Mouse (Mus musculus) embryonic facial prominence, embryonic 15.5 days (tissue): ENCODE measurements around the gene Sde2. TPM values are rescaled to one million over a fixed set of nuclear protein-coding genes. Genes with fewer than 3 reads are reported as not detected.

Experiments
- ATAC-seq: fragments of 200-750 bp; cut with Nextera tagmentation; 2 replicates; pipeline ENCODE4 v1.8.0; 2017; ENCODE audit warnings: low read depth, moderate TSS enrichment; ENCODE audit not compliant: insufficient number of reproducible peaks, low FRiP score, low TSS enrichment
- H3K27ac ChIP-seq: fragments of 300-500 bp; sonication (generic); replicated peaks from 2 replicates; pipeline ENCODE4 v1.5.1; 2015; ENCODE audit warnings: mild to moderate bottlenecking, inconsistent platforms
- H3K27me3 ChIP-seq: fragments of 300-500 bp; sonication (generic); 2 replicates; pipeline ENCODE4 v1.6.1; 2015; ENCODE audit warnings: inconsistent platforms
- H3K36me3 ChIP-seq: fragments of 300-500 bp; sonication (generic); 2 replicates; pipeline ENCODE4 v1.6.1; 2015; ENCODE audit warnings: mild to moderate bottlenecking, inconsistent platforms
- H3K4me1 ChIP-seq: fragments of 300-500 bp; sonication (generic); 2 replicates; pipeline ENCODE4 v1.6.1; 2015; ENCODE audit warnings: inconsistent platforms
- H3K4me2 ChIP-seq: fragments of 300-500 bp; sonication (generic); replicated peaks from 2 replicates; pipeline ENCODE4 v1.6.1; 2015; ENCODE audit warnings: mild to moderate bottlenecking, inconsistent platforms
- H3K4me3 ChIP-seq: fragments of 300-500 bp; sonication (generic); replicated peaks from 2 replicates; pipeline ENCODE4 v1.5.1; 2015; ENCODE audit warnings: mild to moderate bottlenecking, inconsistent platforms
- H3K9ac ChIP-seq: fragments of 300-500 bp; sonication (generic); 2 replicates; pipeline ENCODE4 v1.6.1; 2015; ENCODE audit warnings: inconsistent platforms
- H3K9me3 ChIP-seq: fragments of 300-500 bp; sonication (generic); replicated peaks from 2 replicates; pipeline ENCODE4 v1.6.1; 2016; ENCODE audit warnings: inconsistent platforms
- WGBS: fragments of 180-500 bp; shearing (Covaris S2); methylation state at CpG from one replicate; pipeline ENCODE4 v1.1.7; 2015; 5-methylcytosine and 5-hydroxymethylcytosine counted together
- polyA plus RNA-seq: library from polyadenylated mRNA; unstranded; fragments of >200 nt; fragmentation: Nextera tagmentation; extraction: Ambion mirVana; gene quantifications from 2 replicates; pipeline ENCODE4 v1.2.1, GENCODE M21; 2015

Sde2 gene
- polyA plus RNA-seq, 1 experiment from 2014 or later = 37.5 TPM

DNA sequence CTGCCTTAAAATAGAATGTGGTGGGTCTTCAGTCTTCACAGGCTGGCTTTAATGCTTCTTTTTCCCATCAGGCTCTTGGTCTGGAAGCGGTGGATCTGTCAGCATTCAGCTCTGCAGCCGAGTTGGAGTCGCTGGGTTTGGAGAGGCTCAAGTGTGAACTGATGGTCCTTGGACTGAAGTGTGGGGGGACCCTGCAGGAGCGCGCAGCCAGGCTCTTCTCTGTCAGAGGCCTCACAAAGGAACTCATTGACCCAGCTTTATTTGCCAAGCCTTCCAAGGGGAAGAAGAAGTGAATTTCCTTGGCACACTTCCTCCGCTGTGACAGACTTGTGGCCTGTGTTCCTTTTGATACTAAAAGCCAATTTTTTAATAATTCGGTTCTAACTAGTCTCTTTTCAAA lies 15.1 kb downstream of the Sde2 start:
- H3K4me3 ChIP-seq = no peak overlapping the region
- H3K9me3 ChIP-seq = no peaks in the 10 kb centered on the region
- H3K27me3 ChIP-seq = no peaks in the 10 kb centered on the region
- ATAC-seq = no peak
- no peaks in the 10 kb centered on the region for H3K4me1 ChIP-seq
- 93% methylated on average over 7 of the region's 7 CpGs for WGBS
- no peak overlapping the region for H3K4me2 ChIP-seq
- H3K36me3 ChIP-seq = peaks cover 64% of the 10 kb centered on the region
- no peak overlapping the region for H3K9ac ChIP-seq
- no peak overlapping the region for H3K27ac ChIP-seq

DNA sequence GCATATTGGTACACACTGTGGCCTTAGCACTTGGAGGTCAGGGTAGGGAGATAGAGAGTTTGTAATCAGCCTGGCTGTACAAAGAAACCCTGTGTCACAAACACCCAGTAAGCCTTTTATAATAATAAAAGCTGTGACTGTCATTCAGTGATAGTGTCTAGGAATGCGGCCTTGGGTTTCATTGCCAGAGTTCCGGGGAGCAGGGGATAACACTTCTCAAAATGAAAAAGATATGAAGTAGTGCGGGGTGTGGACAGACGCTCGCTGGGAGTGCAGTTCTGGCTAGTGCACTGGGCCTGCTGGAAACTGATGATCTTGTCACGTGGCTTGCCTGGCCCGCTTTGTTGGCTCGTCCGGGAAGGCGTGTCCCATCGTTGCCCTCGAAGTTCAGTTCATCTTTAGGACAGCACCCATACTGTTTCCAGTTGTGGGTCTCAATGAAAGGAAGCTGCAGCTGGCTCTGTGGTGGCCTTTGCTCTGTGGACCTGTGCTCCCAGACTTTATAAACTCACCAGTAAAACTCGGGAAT lies 19.3 kb downstream of the Sde2 start:
- no peaks in the 10 kb centered on the region for H3K4me1 ChIP-seq
- H3K9me3 ChIP-seq = no peaks in the 10 kb centered on the region
- H3K27ac ChIP-seq = no peak overlapping the region
- no peak for ATAC-seq
- H3K9ac ChIP-seq = no peak overlapping the region
- no peak overlapping the region for H3K4me2 ChIP-seq
- 62% methylated on average over 13 of the region's 13 CpGs for WGBS
- H3K27me3 ChIP-seq = no peaks in the 10 kb centered on the region
- H3K4me3 ChIP-seq = no peak overlapping the region
- peaks cover 27% of the 10 kb centered on the region for H3K36me3 ChIP-seq

DNA sequence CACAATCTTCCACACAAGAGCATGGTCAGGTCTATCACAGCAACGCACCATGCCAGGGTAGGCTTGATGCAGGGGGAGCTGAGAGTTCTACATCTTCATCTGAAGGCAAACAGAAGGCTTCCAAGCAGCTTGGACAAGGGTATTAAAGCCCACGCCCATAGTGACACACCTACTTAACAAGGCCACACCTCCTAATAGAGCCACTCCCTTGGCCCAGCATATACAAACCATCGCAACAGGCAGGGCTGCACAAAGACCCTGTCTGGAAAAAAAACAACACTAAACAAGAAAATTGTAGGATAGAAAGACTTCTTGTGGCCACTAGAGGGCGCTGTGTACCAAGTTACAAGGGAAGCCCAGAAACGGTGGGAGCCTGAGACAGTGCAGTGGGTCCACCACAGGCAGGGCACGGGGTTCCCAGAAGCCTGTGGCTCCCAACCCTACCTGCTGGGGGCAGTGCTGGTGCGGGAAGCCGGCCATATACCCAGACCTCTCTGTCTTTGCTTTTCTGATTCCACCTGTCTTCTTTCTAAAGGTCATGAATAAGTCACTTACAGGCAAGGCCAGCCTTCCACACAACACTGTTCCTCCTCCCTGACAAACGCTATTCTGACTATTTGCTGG lies 23.0 kb downstream of the Sde2 start:
- 15% methylated on average over 9 of the region's 9 CpGs for WGBS
- H3K9me3 ChIP-seq = no peaks in the 10 kb centered on the region
- no peak overlapping the region for H3K4me2 ChIP-seq
- no peak overlapping the region for H3K27ac ChIP-seq
- H3K4me1 ChIP-seq = no peaks in the 10 kb centered on the region
- no peaks in the 10 kb centered on the region for H3K36me3 ChIP-seq
- no peak overlapping the region for H3K4me3 ChIP-seq
- ATAC-seq = peak; percentile 53; the same call in 1 of the 2 replicates
- no peaks in the 10 kb centered on the region for H3K27me3 ChIP-seq
- H3K9ac ChIP-seq = no peak overlapping the region

DNA sequence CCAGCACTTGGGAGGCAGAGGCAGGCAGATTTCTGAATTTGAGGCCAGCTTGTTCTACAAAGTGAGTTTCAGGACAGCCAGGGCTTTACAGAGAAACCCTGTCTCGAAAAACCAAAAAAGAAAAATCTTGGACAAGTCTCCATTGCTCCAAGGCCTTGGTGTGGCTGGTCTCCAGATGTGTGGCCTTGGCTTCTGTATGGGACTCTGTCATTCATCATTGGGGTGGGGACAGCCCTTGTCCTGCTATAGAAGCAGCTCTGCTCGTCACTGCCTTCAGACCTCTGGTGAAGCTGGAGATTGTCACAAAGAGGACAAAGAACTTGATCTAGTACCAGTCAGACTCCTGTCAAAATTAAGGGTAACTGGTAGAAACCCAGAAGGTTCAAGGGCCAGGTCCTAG lies 23.7 kb downstream of the Sde2 start:
- Histone ChIP-seq H3K4me1 (no peaks in the 10 kb centered on the region), H3K4me3 (no peak overlapping the region), H3K27me3 (no peaks in the 10 kb centered on the region), H3K36me3 (no peaks in the 10 kb centered on the region), H3K9me3 (no peaks in the 10 kb centered on the region), H3K9ac (no peak overlapping the region), H3K27ac (no peak overlapping the region), H3K4me2 (no peak overlapping the region)
- WGBS = 71% methylated on average over 2 of the region's 2 CpGs
- no peak for ATAC-seq

DNA sequence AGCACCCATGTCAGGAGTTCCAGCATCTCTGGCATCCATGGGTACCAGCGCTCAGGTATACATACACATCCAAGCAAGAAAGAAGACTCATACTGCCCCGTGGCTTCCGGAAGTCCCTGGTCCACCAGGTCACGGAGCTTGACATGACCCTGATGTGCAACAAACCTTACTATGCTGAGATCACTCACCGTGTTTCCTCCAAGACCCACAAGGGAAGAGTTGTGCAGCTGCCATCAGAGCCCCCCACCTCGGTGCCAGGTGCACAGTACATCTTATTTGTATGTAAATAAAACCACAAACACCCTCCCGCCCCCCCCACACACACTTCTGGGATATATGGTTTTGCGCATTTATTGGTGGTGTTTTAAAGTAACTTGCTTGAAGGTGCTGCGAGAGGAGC lies 24.2 kb downstream of the Sde2 start:
- Histone ChIP-seq H3K9ac (no peak overlapping the region), H3K27me3 (no peaks in the 10 kb centered on the region), H3K9me3 (no peaks in the 10 kb centered on the region), H3K36me3 (no peaks in the 10 kb centered on the region), H3K4me3 (no peak overlapping the region), H3K4me2 (no peak overlapping the region), H3K27ac (no peak overlapping the region), H3K4me1 (no peaks in the 10 kb centered on the region)
- no peak for ATAC-seq
- WGBS = 82% methylated on average over 9 of the region's 9 CpGs

DNA sequence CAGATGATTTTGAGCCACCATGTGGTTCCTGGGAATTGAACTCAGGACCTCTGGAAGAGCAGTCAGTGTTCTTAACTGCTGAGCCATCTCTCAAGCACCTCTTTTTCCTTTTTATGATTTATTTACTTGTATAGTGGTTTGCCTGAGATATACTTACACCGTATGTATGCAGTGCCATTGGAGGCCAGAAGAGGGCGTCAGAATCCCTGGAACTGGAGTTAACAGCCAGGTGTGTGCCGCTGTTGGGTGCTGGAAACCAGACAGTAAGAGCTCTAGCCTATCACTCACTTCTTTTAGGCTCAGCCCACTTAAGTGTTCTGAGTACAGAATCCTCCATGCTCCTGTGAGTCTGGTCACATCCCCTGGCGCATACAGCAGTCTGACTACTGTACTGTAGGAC lies 26.5 kb downstream of the Sde2 start:
- ATAC-seq = no peak
- Histone ChIP-seq H3K27me3 (no peaks in the 10 kb centered on the region), H3K4me3 (no peak overlapping the region), H3K4me2 (no peak overlapping the region), H3K9me3 (no peaks in the 10 kb centered on the region), H3K9ac (no peak overlapping the region), H3K27ac (no peak overlapping the region), H3K36me3 (no peaks in the 10 kb centered on the region), H3K4me1 (no peaks in the 10 kb centered on the region)
- WGBS = 76% methylated on average over 4 of the region's 4 CpGs

DNA sequence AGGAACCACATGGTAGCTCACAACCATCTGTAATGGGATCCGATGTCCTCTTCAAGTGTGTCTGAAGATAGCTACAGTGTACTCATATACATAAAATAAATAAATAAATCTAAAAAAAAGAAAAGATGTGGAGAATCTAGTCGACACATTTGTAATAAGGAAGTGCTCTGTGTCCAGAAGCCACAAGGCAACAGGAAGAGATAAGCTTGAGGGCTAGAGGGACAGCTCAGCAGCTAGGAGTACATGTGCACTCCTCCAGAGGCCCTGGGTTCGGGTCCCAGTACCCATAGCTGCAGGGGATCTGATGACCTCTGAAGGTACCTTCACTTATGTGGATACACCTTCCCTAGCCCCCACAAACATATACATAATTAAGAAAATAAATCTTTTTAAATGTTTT lies 30.8 kb downstream of the Sde2 start:
- no peaks in the 10 kb centered on the region for H3K36me3 ChIP-seq
- no peak overlapping the region for H3K9ac ChIP-seq
- no peaks in the 10 kb centered on the region for H3K9me3 ChIP-seq
- H3K4me1 ChIP-seq = no peaks in the 10 kb centered on the region
- no peak overlapping the region for H3K4me3 ChIP-seq
- no peak for ATAC-seq
- H3K27ac ChIP-seq = no peak overlapping the region
- WGBS = 77% methylated on average over 3 of the region's 3 CpGs
- H3K4me2 ChIP-seq = no peak overlapping the region
- no peaks in the 10 kb centered on the region for H3K27me3 ChIP-seq

DNA sequence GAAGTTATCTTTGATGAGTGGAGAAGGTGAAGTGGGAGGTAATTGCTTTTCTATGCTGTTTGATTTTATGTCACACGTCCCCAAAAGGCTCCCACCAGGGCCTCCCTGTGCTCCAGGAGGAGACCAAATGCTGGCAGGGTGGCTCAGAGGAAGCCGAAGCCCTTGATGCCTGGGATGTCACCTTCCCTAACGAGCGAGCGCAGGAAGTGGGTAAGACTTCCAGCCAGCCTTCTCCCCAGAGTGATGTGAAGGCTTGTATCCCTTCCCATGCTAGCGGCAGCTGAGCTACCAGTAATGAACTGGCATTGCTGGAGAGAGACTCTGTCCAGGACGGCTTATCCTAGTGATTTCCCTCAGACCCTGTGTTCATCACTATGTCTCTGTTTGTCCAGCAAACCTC lies 32.8 kb downstream of the Sde2 start:
- Histone ChIP-seq H3K9me3 (no peaks in the 10 kb centered on the region), H3K9ac (no peak overlapping the region), H3K4me2 (no peak overlapping the region), H3K4me1 (peaks cover 6% of the 10 kb centered on the region), H3K36me3 (no peaks in the 10 kb centered on the region), H3K4me3 (no peak overlapping the region), H3K27ac (no peak overlapping the region), H3K27me3 (no peaks in the 10 kb centered on the region)
- ATAC-seq = no peak
- WGBS = 48% methylated on average over 7 of the region's 7 CpGs

DNA sequence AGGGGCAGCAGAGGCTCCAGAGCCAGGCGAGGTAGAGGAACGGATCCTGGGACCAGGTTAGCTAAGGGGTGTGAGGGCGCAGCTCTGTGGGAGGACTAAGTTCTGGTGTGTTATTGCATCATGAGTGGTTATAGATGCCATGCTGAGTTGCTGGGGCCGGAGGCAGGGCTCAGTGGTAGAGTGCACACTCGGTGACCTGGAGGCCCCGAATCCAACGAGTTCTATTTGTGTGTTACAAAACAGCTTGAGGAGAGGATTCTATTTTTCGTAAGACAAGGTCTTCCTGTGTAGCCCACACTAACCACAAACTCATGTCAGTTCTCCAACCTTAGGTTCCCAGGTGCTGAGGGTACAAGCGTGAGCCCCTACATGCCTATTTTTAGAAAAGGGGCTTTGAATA lies 33.6 kb downstream of the Sde2 start:
- no peaks in the 10 kb centered on the region for H3K27me3 ChIP-seq
- ATAC-seq = no peak
- H3K36me3 ChIP-seq = no peaks in the 10 kb centered on the region
- H3K4me1 ChIP-seq = peaks cover 13% of the 10 kb centered on the region
- no peak overlapping the region for H3K4me3 ChIP-seq
- H3K27ac ChIP-seq = no peak overlapping the region
- H3K9ac ChIP-seq = no peak overlapping the region
- H3K4me2 ChIP-seq = no peak overlapping the region
- no peaks in the 10 kb centered on the region for H3K9me3 ChIP-seq
- 78% methylated on average over 9 of the region's 9 CpGs for WGBS

DNA sequence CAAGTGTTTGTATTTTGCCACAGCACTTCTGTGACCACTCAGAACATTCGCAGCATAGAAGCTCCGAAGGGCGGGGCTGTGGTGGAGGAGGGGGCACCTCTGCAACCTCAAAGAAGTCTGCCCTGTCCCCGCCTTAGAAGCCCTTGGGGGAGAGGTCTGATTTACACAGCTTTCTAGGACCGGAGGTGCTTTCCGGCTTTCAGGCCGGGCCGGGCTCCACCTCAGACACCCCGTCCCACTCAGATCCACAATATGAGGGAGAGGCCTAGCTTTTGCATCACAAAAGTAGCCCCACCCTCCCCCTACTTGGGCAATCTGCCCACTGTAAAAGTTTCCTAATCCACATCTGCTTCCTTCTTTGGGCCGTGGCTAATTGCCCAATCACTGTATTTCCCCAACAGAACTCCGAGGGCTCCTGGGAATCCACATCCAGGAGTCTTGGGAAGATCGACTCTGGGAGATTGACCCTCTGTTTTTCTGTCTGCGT lies 37.7 kb downstream of the Sde2 start:
- Histone ChIP-seq H3K4me2 (peak overlapping the region; percentile 45), H3K9me3 (no peaks in the 10 kb centered on the region), H3K27me3 (peaks cover 14% of the 10 kb centered on the region), H3K9ac (0 out of 2 replicates have a peak overlapping the region, but pooled peaks have one; percentile 6), H3K27ac (peak overlapping the region; percentile 58; the same call in 1 of the 2 replicates), H3K4me1 (peaks cover 13% of the 10 kb centered on the region), H3K4me3 (peak overlapping the region; percentile 3; the same call in 1 of the 2 replicates), H3K36me3 (no peaks in the 10 kb centered on the region)
- peak; percentile 68 for ATAC-seq
- 2% methylated on average over 13 of the region's 13 CpGs for WGBS

DNA sequence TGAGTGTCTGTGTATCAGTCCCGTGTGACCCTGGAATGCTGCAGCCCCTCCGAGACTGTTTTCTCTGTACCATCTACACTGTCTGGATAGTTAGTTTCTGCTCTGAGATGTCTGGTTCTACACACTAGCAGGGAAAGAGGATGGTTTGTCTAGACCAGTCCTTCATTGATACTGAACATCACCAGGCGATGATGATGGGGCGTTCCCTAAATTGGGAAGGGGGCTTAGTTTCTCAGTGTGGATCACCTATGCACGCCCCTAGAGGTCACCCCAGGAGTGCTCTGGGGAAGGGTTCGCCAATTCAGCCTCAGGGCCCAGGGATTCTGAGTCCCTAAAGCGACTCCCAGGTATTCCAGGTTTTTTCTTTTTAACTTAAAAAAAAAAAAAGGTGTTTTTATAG lies 38.2 kb downstream of the Sde2 start:
- Histone ChIP-seq H3K27ac (peak overlapping the region; percentile 58; the same call in 1 of the 2 replicates), H3K9me3 (no peaks in the 10 kb centered on the region), H3K4me1 (peaks cover 13% of the 10 kb centered on the region), H3K27me3 (peaks cover 20% of the 10 kb centered on the region), H3K9ac (0 out of 2 replicates have a peak overlapping the region, but pooled peaks have one; percentile 6), H3K4me2 (peak overlapping the region; percentile 45), H3K4me3 (no peak overlapping the region), H3K36me3 (no peaks in the 10 kb centered on the region)
- no peak for ATAC-seq
- WGBS = 42% methylated on average over 7 of the region's 7 CpGs

DNA sequence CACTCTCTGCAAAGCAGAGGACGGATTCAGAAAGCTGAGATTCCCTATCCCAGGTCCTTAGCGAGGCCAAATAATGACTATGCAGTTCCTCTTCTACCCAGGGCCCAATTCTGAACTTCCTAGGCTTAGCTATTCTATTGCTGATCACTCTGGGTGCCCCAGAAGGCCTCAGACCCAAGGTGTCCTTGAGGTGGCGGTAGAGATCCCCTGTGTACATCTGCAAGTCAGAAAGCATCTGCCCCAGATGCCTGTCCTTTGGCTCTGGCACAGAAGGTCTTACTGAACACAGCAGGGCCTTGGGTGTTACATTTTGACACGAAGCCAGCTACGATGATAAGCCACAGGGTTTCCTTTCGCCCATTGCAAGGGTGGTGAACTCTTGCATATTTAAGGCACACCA lies 38.9 kb downstream of the Sde2 start:
- H3K4me3 ChIP-seq = no peak overlapping the region
- H3K9me3 ChIP-seq = no peaks in the 10 kb centered on the region
- H3K4me2 ChIP-seq = no peak overlapping the region
- no peaks in the 10 kb centered on the region for H3K36me3 ChIP-seq
- no peak overlapping the region for H3K9ac ChIP-seq
- H3K27ac ChIP-seq = no peak overlapping the region
- WGBS = 58% methylated on average over 6 of the region's 6 CpGs
- peaks cover 27% of the 10 kb centered on the region for H3K27me3 ChIP-seq
- no peak for ATAC-seq
- peaks cover 13% of the 10 kb centered on the region for H3K4me1 ChIP-seq
